Mouse (Mus musculus): ENCODE data around the gene Epb41l1.

Gene Epb41l1

DNA sequence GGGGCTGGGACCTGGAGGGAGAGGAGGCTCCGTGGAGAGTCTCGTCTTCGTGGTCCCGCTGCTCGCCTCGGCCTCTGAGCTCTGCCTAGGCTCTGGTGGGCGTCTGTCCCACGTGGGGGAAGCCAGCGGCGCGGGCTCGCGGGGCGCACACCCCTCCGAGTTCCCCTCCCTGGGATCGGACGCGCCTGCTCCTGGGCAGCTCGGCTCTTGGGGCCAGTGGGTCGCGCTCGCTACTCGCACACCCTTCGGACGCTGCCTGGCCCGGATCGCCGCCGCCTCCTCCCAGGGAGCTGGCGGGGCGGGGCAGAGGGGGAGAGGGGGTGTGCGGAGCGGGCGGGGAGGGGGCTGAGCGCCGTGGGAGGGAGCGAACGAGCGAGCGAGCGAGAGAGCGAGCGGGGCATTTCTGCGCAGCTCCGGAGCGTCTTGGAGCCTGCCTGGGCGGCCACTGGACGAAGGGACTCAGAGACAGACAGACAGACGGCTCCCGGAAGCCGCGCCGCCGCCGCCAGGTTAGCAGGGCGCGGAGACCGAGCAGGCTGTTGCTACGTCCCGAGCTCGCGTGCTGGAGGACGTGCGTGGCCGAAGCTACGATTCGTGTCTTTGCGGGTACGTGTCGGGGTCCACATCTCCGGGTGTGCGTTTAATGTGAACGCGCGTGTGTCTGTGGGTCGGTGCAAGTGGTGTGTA lies at the start of gene Epb41l1:
Epb41l1 (plus strand) TSS at position 216 of the 687 bp plus-strand sequence.
- under 1% methylated on average over 73 of the region's 76 CpGs for WGBS

GRCm38 (mm10) chr2:156376956-156377355 lies 43.8 kb upstream of the Epb41l1 start:
- WGBS = 69% methylated on average over 7 of the region's 7 CpGs

GRCm38 (mm10) chr2:156379929-156380328 lies 40.8 kb upstream of the Epb41l1 start:
- WGBS = 39% methylated on average over 10 of the region's 10 CpGs

DNA sequence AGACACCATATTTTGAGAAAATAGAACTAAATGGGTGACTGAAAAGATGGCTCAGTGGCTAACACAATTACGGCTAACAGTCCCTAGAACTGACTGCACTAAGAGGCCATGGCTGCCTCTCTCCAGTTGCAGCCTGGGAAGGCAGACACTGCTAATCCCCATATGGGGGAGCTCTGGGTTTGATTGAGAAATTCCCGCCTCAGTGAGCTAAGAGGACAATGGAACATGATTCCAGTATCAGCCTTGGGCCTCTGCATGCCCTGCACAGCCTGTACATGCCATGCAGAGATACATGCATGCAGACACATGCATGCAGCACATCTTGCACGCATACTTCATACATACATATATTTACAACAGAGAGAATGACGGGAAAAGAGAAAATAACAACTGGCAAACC lies 39.4 kb upstream of the Epb41l1 start:
- 88% methylated on average over 4 of the region's 4 CpGs for WGBS

DNA sequence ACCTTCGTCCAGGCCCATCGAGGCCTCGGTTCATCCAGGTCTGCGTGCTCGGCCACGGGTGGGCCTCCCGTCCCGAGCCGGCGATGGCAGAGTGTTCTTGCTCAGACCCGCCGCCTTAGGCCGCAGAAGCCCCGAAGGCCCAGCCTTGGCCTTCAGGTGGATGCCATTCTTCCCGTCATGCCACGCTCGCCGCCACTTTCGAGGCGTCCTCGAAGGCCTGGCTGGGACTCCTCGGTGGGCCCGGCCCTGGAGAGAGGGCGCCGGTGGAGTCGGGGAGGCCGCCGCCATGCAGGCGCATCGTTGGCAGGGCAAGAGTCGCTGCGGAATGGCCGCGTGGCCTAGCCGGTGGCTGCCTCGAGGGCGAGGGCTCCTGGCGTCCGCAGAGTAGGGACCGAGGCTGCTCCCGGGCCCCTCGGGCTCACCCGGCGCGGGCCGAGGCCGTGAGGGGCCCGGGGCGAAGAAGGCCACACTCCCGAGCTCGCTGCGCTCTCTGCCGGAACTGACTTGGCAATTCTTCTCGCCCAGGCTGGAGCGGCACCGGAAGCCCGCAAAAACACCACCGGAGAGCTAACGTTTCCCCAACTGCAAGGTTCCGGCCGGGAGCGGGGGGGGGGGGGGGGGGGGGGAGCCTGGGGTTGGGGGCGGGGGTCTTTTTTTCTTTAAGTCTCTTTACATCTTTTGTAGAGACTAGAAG lies 28.1 kb upstream of the Epb41l1 start:
- 0% methylated on average over 20 of the region's 63 CpGs for WGBS

GRCm38 (mm10) chr2:156393155-156393828 lies 27.4 kb upstream of the Epb41l1 start:
- WGBS = 50% methylated on average over 5 of the region's 5 CpGs

DNA sequence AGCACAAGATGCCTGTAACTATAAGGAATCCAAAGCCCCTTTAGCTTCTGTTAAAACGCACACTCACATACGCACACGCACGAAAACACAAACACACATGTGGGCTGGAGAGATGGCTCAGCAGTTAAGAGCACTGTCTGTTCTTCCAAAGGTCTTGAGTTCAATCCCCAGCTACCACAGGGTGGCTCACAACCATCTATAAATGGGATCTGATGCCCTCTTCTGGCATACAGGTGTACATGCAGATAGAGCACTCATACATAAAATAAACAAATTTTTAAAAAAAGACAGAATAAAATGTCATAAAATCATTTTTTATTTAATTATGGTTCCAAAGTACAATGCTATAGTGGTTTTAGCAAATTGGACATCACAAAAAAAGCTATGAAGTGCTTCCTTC lies 26.4 kb upstream of the Epb41l1 start:
- WGBS = 94% methylated on average over 4 of the region's 4 CpGs

- 75% methylated on average over 2 of the region's 2 CpGs for WGBS
Observed at GRCm38 (mm10) chr2:156396096-156396495, 24.6 kb upstream of the Epb41l1 start.

DNA sequence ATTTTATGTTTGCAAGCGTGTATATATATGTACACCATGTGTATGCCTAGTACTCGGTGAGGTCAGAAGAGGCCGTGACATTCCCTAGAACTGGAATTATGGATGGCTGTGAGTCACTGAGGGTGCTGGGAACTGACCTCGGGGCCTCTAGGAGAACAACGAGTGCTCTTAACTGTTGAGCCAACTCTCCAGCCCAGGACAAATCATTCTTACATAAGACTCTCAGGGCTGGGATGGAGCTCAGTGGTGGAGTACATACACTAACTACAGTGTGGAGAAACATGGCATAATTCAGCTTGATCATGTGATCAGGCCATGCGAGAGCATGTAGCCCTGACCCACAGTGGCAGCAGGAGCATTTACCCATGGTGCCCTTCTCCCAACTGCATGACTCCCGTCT lies 22.7 kb upstream of the Epb41l1 start:
- 96% methylated on average over 7 of the region's 7 CpGs for WGBS

DNA sequence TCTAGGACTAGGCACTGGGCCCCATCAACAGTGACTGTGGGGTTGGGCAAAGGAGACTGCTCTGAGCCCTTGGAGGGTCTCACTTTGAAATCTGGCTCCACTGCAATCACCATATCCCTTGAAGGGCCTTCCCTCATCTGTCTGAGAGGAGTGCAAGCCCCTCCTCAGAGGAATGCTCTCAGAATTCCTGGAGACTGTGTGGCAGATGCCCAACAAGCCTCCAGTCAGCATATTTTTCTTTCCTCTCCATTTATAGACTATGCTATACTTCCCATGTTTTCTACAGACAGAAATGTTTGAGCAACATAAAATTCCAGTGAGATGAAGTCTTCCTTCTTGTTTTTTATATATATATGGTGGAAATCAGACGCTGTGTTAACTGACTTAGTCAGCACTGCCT lies 21.2 kb upstream of the Epb41l1 start:
- 47% methylated on average over 1 of the region's 1 CpGs for WGBS

- WGBS = 17% methylated on average over 9 of the region's 9 CpGs
Observed at GRCm38 (mm10) chr2:156401331-156401730, 19.4 kb upstream of the Epb41l1 start.

- 95% methylated on average over 3 of the region's 3 CpGs for WGBS
Observed at GRCm38 (mm10) chr2:156402036-156402435, 18.7 kb upstream of the Epb41l1 start.

GRCm38 (mm10) chr2:156406987-156407386 lies 13.7 kb upstream of the Epb41l1 start:
- 68% methylated on average over 3 of the region's 3 CpGs for WGBS

- WGBS = 14% methylated on average over 8 of the region's 8 CpGs
Observed at GRCm38 (mm10) chr2:156408168-156408567, 12.5 kb upstream of the Epb41l1 start.

DNA sequence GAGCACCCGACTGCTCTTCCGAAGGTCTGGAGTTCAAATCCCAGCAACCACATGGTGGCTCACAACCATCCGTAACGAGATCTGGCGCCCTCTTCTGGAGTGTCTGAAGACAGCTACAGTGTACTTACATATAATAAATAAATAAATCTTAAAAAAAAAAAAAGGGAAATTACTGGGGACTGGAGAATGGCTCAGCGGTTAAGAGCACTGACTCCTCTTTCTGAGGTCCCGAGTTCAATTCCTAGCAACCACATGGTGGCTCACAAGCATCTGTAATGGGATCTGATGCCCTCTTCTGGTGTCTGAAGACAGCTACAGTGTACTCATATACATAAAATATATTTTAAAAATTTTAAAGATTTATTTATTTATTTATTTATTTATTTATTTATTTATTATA lies 9.4 kb upstream of the Epb41l1 start:
- WGBS = 83% methylated on average over 7 of the region's 7 CpGs

GRCm38 (mm10) chr2:156414996-156415395 lies 5.7 kb upstream of the Epb41l1 start:
- WGBS = 78% methylated on average over 2 of the region's 2 CpGs

- 88% methylated on average over 5 of the region's 5 CpGs for WGBS
Observed at GRCm38 (mm10) chr2:156415674-156416073, 5.0 kb upstream of the Epb41l1 start.

GRCm38 (mm10) chr2:156417194-156417593 lies 3.5 kb upstream of the Epb41l1 start:
- 70% methylated on average over 1 of the region's 1 CpGs for WGBS

DNA sequence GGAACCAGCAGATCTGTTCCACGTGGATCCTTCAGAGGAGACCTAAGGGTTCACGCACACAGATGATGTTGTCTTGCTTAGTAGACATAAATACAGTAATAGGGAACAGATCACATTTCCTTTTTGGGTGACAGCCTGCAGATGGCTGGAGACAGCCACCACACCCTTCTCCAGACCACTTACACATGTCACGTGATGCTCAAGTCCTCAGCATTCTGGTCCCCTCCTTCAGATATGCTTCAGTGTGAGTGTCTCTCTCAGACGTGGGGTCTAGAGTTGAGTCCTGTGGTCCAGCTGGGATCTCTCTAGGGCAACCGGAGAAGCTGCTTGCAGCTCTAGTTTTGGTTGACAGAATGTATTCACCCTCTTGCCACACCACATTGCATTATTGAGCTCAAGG lies 2.2 kb upstream of the Epb41l1 start:
- WGBS = 92% methylated on average over 5 of the region's 5 CpGs

DNA sequence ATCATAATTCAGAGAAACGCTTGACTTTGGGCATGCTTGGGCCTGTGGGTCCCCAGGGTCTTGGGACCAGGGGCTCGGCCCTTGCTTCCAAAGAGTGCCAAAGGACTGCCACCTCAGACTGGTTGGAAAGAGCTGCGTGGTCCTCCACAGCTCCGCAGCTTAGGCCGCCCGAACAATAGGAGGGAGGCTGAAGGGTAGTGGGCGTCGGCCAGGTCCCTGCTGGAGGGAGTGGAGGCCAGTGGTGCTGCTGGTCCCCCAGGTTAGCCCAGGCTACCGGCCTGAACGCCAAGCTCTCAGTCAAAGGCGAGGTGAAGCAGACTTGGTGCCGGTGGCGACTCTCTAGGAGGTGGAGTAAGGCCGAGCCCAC lies 399 bp upstream of the Epb41l1 start:
- WGBS = 26% methylated on average over 14 of the region's 14 CpGs

GRCm38 (mm10) chr2:156421381-156422110 lies 837 bp downstream of the Epb41l1 start:
- 2% methylated on average over 36 of the region's 36 CpGs for whole genome bisulfite sequencing

GRCm38 (mm10) chr2:156422631-156423030 lies 1.9 kb downstream of the Epb41l1 start:
- 17% methylated on average over 8 of the region's 8 CpGs for WGBS
